Mouse (Mus musculus): ENCODE data around the gene Cpne6.

GRCm38 (mm10) chr14:55544334-55544733, 34.1 kb downstream of the Cpne6 start:
- no peak for TF ChIP-seq EP300 (IDR thresholded peaks at IDR 0.05; ENCODE audit: insufficient read depth, low read depth, low read length)
- TF ChIP-seq CTCF (IDR thresholded peaks at IDR 0.05) = no peak
